Mouse (Mus musculus): ENCODE data around the gene Wdr78.

Wdr78 gene

DNA sequence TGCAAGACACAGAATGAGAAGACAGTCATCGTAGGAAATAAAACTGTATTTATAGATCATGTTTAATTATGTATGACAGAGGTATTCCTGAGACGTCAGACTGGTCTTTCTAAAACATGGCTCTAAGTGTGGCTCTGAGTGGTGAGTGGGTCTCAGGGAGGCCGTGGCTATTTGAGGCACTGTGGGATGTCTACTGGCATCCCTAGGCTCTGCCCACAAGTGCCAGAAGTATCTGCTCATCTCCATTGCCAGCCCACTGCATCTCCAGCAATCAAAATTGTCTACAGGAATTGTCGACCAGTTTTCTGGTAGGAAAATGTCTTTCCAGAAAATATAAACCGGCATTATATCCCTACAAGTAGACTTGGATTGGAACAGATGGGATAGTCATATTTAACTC, 57.4 kb downstream of the Wdr78 start:
- no peak for DNase-seq (ENCODE audit: low spot score in 2 of 2)

DNA sequence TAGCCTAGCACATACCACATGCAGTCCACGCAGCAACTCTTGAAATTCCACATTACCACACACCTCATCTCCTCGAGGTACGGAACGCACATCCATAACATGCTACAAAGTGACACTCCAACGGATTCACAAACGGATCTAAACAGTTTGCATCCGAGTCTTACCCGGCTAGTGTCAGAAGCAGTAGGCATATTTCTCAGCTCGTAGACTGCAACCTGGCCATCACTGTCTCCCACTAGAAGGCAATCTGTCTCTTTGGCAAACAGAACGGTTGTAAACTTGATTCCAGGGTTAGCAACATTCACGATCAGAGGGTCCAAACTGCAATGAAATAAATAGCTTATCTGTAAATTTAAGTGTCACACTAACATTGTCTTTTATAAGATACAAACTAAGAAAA, 66.3 kb downstream of the Wdr78 start:
- DNase-seq (ENCODE audit: low spot score in 2 of 2) = no peak

DNA sequence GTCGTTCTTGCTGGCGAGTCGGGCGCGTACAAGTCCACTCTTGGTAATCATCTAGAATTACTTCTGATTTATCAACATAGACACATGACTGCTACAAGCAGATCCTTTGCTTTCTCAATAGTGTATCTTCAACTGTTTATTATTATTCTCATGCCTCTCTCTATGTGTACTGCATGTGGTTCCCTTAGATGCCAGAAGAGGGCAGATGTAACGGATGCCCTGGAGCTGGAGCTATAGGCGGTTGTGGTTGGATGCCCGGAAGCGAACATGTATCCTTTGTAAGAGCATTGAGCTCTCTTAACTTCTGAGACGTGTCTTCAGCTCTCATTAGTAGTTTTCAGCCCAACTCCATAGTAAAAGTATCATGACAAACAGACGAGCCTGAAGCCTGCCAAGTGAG, 71.4 kb downstream of the Wdr78 start:
- no peak for DNase-seq (ENCODE audit: low spot score in 2 of 2)

- DNase-seq (ENCODE audit: low spot score in 2 of 2) = no peak
These were observed 74.5 kb downstream of the Wdr78 start for GRCm38 (mm10) chr4:103039838-103040191.

- DNase-seq (ENCODE audit: low spot score in 2 of 2) = no peak
These were observed 75.1 kb downstream of the Wdr78 start for GRCm38 (mm10) chr4:103039103-103039837.

DNA sequence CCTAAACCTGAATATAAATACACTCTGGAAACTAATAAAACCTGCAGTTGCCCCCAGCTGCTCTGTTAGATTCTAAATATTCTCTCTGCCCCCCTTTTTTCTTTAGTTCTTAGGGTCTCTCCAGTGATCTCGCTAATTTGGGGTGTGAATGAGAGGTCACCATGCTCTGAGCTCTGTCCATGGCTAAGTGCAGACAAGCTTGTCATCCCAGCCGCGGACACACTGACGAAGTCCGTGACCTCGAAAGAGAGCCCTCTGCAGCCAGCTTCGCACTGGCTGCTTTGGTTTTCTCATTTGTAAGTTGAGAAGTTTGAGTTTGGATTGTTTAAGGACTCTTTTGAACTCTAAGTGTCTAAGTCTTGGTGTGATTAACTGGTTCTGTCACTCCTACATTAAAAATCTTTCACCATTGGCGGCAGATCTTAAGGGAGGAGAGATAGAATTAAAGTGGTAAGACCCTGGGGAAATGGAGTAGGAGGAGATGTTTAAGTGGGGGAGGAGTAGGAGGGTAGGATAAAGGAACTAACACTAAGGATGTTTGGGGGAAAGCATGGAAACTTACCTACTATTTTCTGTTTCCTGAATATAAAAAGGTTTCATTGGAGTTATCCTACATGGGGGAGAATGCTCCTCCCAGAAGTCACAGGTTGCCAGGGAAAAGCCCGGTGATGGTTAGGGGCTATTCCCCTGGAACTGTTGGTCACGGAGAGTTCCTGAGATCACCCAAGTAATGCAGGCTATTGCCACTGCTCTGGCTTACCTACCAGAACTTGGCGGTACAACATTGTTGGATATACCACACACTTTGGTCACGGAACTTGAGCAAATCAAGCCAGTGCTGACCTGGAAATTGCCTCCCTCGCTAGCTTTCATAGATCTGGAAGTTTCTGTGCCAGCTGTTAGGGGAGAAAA, 85.9 kb downstream of the Wdr78 start:
- no peak for DNase-seq (ENCODE audit: low spot score in 2 of 2)

DNA sequence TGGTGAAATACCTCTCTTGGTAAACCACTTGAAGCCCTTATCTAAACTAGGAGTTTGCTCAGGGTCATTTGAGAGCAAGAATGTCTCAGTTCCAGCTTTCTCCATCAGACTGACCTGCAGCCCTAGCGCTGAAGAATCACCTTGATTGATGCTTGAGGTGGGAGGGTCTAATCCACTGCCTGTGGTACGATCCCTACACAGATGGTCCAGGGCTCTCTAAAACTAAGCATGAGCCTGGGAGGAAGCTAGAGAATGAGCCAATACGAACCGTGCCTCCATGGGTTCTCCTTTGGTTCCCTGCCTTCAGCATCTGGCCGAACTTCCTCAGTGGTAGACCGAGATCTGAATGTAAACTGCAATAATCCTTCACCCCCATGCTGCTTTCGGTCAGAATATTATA, 86.6 kb downstream of the Wdr78 start:
- DNase-seq (ENCODE audit: low spot score in 2 of 2) = no peak

DNA sequence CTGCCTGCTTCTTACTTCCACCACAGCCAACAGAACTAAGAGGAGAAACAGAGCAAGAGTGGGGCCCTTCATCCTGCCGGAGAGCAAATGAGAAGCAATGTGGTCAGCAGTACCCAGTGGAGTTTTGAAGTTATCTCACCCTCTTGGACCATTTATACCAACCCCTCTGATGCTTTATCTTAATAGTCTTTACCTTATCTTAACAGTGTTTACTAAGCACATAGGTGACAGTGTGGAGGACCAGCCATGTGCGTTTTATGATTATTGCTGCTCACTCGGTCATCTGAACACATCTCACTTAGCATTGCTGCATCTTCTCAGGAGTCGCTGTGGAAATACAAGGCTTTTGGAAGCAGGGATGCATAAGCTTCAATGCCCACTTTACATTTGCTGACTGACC, 87.7 kb downstream of the Wdr78 start, which contains the start of gene Insl5:
Insl5 (minus strand) TSS at position 222 of the 400 bp plus-strand sequence.
- DNase-seq (ENCODE audit: low spot score in 2 of 2) = no peak

DNA sequence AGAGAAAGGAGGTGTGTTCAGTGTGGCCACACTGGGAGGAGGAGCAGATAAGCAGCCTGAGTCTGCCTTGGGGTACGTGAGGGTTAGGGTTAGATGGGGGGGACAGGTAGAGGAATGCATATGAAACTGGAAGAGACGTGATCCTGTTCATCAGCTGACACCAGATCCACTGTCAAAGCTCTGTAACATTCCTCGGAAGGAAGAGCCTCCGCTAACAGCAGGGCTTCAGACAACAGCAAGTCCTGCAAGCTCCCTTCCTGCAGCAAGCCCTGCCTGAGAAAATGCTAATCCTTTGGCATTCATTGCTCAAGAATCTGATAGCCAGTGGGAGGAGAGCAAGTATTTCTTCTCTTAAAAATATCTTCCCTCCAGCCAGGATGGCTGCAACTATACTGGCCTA, 100.9 kb downstream of the Wdr78 start:
- DNase-seq (ENCODE audit: low spot score in 2 of 2) = no peak

- no peak for DNase-seq (ENCODE audit: low spot score in 2 of 2)
These were observed 102.5 kb downstream of the Wdr78 start for GRCm38 (mm10) chr4:103011823-103012222.

- no peak for DNase-seq (ENCODE audit: low spot score in 2 of 2)
These were observed 103.6 kb downstream of the Wdr78 start for GRCm38 (mm10) chr4:103010734-103011133.

DNA sequence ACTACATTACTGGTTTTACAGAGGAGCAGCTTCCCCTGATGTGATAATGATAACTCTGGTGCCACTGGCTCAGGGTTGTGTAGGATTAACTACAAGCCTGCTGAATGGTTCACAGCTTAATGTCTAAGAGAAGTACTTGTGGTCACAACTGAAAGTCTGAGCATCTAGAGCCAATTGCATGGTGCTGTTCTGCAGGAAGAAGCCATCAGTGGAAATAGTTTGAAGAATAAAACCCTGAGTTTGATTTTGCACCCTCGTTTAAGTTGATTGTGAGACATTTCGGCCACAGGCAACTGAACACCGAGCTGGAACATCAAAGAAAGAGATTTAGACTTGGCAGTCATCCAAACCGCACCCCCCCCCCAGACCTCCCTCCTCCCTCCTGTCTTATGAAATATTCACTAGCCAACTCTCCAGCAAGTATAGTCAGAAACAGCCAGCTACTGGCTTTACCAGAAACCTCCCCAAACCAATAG, 107.4 kb downstream of the Wdr78 start:
- DNase-seq (ENCODE audit: low spot score in 2 of 2) = no peak

DNA sequence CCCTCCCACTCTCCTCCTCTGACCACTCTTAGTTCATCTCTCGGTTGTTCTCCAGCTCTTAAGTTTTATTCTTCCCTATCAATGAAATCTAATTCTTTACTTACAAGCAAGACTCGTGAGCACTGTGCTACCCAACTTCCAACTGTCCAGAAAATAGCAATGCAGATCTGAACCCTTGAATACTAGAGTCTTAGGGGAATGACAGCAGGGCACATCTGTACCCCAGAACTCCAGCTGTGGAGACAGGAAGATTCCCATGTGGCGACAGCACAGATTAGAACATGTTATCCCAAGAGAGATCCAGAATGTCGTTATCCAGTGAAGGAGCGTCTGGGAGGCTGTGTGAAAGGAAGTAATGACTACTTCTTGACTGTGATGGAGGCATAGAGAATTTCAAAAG, 108.1 kb downstream of the Wdr78 start:
- DNase-seq (ENCODE audit: low spot score in 2 of 2) = no peak

DNA sequence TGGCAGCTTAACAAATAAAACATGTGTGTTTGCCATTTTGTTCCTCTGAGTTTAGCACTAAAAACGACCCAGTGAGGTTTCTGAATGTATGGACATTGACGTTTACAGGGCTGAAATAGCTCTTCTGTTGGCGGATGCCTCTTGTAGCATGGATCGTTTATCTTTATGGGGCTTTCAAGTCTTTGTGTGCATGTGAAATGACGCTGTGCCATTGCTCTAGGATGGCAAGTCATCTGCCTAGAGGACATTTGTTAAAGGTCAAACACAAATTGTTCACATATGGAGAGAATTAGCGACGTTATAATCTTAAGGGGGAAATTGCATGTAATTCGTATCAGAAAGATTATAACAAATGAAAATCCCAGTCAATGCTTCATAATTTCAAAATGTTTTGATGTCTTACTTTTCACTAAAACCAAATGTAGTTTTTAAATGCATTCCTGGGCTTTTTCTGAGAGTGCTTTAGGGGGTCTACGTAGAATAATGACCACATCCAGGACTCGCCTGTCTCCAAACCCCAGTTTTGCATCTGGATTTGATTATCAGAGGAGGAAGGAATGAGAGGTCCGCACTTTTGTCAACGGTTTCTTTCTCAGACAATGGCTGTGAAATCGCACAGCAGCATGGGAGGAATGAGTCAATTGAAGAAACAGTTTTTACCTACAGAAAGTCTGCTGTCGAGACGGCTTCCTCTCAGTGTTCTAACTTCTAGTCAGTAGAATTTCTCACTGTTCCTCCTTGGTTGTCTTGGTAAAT, 109.0 kb downstream of the Wdr78 start:
- no peak for DNase-seq (ENCODE audit: low spot score in 2 of 2)

DNA sequence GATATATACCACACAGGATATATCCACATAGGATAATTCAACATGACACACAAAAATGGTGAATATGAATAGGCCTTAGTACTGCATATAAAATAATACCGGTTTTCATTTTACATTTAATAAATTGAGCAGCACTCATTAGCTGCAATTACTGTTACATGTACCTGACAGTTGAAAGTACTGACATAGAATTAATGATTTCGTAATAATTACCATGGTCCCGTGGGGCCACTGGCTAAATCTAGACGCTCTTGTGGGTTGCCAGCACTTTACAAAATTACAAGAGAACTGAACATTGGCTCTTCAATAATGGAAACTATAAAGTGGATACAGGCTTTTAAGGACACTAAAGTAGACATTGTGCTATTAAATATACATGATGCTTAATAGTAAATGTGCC, 109.7 kb downstream of the Wdr78 start:
- no peak for DNase-seq (ENCODE audit: low spot score in 2 of 2)

DNA sequence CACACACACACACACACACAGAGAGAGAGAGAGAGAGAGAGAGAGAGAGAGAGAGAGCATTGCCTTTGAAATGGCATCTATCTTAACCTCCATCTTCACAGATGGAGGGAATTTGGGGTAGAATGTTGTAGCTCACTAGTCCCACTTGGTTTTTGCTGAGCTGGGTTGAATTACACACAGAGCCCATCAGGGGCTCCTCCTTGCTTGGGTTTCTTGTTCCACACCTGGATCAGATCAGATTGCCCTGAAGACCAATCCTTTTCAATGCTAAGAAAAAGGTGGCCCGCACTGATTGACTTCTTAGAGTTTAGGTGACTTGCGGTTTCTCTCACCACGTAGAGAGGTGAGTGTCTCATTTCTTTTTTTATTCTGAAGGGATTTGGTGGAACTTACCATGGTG, 122.7 kb downstream of the Wdr78 start:
- DNase-seq (ENCODE audit: low spot score in 2 of 2) = no peak

- DNase-seq (ENCODE audit: low spot score in 2 of 2) = no peak
These were observed 123.6 kb downstream of the Wdr78 start for GRCm38 (mm10) chr4:102990595-102991340.

- DNase-seq (ENCODE audit: low spot score in 2 of 2) = no peak
These were observed 124.3 kb downstream of the Wdr78 start for GRCm38 (mm10) chr4:102990016-102990415.

GRCm38 (mm10) chr4:102989391-102989790, 125.0 kb downstream of the Wdr78 start:
- no peak for DNase-seq (ENCODE audit: low spot score in 2 of 2)

DNA sequence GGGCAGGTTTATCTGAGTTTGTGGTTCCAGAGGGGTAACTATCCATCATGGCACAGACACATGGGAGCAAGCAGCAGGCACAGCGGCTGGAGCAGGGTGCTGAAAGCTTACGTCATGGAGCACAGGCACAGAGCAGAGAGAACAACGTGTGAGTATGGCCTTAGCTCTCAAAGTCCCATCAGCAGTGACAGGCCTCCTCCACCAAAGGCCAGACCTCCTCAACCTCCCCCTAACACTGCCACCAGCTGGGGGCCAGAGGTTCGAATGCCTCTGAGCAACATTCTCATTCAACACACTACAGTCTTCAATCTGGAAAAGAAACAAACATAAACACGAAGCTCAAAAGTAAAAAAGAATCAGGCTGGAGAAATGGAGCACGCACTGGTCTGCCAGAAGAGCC, 125.8 kb downstream of the Wdr78 start:
- DNase-seq (ENCODE audit: low spot score in 2 of 2) = no peak

All from spleen, postnatal 36 days (tissue).